Mouse (Mus musculus) megakaryocyte, embryonic 14.5 days (primary cell): ENCODE measurements around the gene Prpf31. TPM values are rescaled to one million over a fixed set of nuclear protein-coding genes. Genes with fewer than 3 reads are reported as not detected.

ENCODE experiments used
- H3K27me3 ChIP-seq: replicated peaks from 2 replicates; pipeline ENCODE3; 2012; ENCODE audit warnings: inconsistent platforms
- H3K36me3 ChIP-seq: replicated peaks from 2 replicates; pipeline ENCODE3; 2012; ENCODE audit warnings: low read length, inconsistent platforms, mixed read lengths
- H3K4me1 ChIP-seq: 2 replicates; pipeline ENCODE4 v1.6.1; 2012; ENCODE audit warnings: inconsistent platforms
- H3K4me3 ChIP-seq: replicated peaks from 2 replicates; pipeline ENCODE3; 2012; ENCODE audit warnings: moderate library complexity, mild to moderate bottlenecking, inconsistent platforms
- H3K9me3 ChIP-seq: 2 replicates; pipeline ENCODE4 v1.6.1; 2012; ENCODE audit warnings: inconsistent platforms
- FLI1 ChIP-seq: IDR thresholded peaks from 2 replicates; pipeline ENCODE4 v1.6.1; 2012; ENCODE audit warnings: low read length, inconsistent platforms, mixed read lengths
- GATA1 ChIP-seq: IDR thresholded peaks from 3 replicates; pipeline ENCODE4 v1.6.1; 2012; ENCODE audit warnings: mixed read lengths, low read length, inconsistent platforms, borderline replicate concordance
- polyA plus RNA-seq: library from polyadenylated mRNA; stranded (reverse); fragments of >175 nt; gene quantifications from 2 replicates; pipeline ENCODE4 v1.2.3, GENCODE M21; 2012; ENCODE audit warnings: low replicate concordance; ENCODE audit not compliant: insufficient read depth

Prpf31 gene
- polyA plus RNA-seq, 1 experiment: 49.6 TPM

DNA sequence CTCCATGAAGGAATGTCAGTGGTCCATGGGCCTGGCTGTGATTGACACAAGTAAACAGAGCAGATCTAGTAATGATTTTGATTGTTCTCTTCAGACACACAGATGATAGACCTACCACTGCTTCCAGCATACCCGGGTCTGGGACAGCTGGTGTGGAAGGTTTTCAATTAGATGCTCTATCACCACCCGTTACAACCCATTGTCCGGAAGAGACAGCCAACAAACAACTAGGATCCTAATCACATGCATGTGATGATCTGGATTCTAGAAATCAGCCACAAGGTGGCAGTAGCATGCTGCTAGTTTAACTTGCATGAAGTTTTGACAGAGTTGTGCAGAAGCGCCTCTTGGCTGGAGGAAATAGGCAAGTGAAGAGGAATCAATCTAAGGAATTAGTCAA lies 28.7 kb upstream of the Prpf31 start:
- H3K36me3 ChIP-seq: peaks cover 3% of the 10 kb centered on the region
- peaks cover 4% of the 10 kb centered on the region for H3K9me3 ChIP-seq
- TF ChIP-seq FLI1 (no peak), GATA1 (no peak)
- no peak overlapping the region for H3K4me3 ChIP-seq
- H3K4me1 ChIP-seq: peaks cover 27% of the 10 kb centered on the region
- no peaks in the 10 kb centered on the region for H3K27me3 ChIP-seq

DNA sequence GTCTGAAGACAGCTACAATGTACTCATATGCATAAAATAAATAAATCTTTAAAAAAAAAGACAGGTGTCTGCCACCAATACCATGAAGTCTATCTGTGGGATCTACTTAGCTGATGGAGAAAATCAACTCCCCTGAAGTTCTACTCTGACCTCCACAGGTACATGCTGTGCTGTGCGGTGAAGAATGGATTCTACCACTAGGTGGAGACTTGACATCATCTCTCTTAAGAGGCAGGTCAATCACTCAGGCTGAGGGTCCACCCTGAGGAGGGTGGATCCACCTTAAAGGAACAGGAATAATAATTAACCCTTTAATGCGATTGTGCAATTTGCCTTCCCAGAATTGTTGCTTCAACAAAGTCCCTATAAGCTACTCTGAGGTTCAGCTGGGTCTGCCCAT lies 23.0 kb upstream of the Prpf31 start:
- Histone ChIP-seq H3K27me3 (no peaks in the 10 kb centered on the region), H3K9me3 (peaks cover 4% of the 10 kb centered on the region), H3K4me3 (no peak overlapping the region), H3K4me1 (peaks cover 55% of the 10 kb centered on the region), H3K36me3 (peaks cover 3% of the 10 kb centered on the region)
- TF ChIP-seq FLI1: no peak
- TF ChIP-seq GATA1: no peak

DNA sequence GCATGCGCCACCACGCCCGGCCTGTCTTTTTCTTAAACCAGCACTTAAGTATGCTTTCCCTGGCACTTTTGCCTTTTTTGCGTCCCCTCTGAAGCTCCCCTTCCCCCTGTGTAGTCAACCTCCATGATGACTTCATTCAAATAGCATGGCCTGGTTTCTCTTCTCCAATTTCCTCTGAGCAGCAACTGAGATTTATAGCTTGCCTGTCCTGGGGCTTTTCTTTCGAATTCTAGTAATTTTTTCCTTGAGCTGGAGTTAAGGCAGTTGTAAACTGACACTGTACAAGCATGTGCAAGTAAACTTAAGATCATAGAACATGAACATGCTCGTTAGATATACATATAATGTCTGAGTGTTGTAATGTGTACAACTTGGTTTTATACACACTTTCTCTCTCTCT lies 22.4 kb upstream of the Prpf31 start:
- TF ChIP-seq GATA1 (no peak), FLI1 (no peak)
- Histone ChIP-seq H3K4me3 (no peak overlapping the region), H3K4me1 (peaks cover 61% of the 10 kb centered on the region), H3K27me3 (no peaks in the 10 kb centered on the region), H3K9me3 (peaks cover 4% of the 10 kb centered on the region), H3K36me3 (peaks cover 3% of the 10 kb centered on the region)

DNA sequence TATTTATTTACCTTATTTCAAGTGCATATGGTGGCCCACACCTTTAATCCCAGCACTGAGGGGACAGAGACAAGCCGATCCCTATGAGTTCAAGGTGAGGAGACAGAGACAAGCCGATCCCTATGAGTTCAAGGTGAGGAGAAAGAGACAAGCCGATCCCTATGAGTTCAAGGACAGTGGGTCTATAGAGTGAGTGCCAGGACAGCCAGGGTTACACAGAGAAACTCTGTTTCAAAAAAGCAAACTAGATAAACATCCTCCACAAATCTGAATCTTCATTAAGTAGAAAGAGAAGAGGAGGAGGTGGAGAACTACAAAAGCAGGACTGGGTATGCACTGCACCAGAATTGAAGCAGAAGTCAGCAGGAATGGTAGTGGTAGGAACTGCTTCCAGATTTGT lies 21.1 kb upstream of the Prpf31 start:
- Histone ChIP-seq H3K9me3 (peaks cover 4% of the 10 kb centered on the region), H3K4me1 (peaks cover 63% of the 10 kb centered on the region), H3K4me3 (no peak overlapping the region), H3K27me3 (no peaks in the 10 kb centered on the region), H3K36me3 (peaks cover 3% of the 10 kb centered on the region)
- TF ChIP-seq FLI1 (no peak), GATA1 (no peak)

DNA sequence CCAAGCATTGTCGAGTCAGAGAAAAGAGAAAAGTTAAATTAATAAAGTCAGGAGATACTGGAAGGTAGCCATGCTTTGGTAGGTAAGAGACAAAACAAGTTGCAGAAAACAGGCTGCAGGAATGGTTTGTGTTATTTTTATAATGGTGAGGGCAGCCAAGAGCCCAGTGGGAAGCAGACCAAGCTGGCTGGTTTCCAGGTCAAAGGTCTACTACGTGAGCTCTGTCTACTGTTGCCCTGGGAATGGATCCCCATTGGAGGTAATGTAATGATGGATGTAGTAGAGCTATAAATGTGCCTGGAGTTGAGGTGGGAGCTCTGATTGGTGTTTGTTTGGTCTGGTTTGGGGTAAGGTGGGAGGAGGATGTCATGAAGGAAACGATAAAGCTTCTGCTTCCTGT lies 20.7 kb upstream of the Prpf31 start:
- Histone ChIP-seq H3K36me3 (peaks cover 3% of the 10 kb centered on the region), H3K27me3 (no peaks in the 10 kb centered on the region), H3K4me1 (peaks cover 64% of the 10 kb centered on the region), H3K4me3 (no peak overlapping the region), H3K9me3 (peaks cover 4% of the 10 kb centered on the region)
- TF ChIP-seq FLI1: no peak
- no peak for TF ChIP-seq GATA1

DNA sequence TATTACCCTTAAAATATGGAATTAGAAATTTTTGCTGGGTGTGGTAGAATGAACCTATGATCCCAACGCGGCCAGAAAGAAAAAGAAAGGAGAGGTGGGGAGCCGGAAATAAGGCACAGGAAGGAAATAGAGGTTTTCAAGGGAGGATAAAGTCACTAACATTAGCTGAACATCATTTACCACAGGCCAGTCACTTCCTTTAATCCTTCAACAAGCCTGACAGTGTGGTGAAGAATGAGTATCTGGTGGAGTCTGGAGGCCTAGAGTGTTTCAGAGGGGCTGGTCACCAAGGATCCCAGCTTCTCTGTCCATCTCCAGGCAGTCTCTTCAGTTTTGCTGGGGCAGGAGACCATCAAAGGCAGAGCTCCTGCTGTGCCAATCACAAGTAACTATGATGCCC lies 19.3 kb upstream of the Prpf31 start:
- peaks cover 76% of the 10 kb centered on the region for H3K4me1 ChIP-seq
- TF ChIP-seq GATA1 (no peak), FLI1 (0 out of 2 replicates have a peak, but pooled peaks have one; percentile 39)
- H3K4me3 ChIP-seq: peak overlapping the region; percentile 72
- no peaks in the 10 kb centered on the region for H3K27me3 ChIP-seq
- peaks cover 4% of the 10 kb centered on the region for H3K9me3 ChIP-seq
- H3K36me3 ChIP-seq: peaks cover 3% of the 10 kb centered on the region

DNA sequence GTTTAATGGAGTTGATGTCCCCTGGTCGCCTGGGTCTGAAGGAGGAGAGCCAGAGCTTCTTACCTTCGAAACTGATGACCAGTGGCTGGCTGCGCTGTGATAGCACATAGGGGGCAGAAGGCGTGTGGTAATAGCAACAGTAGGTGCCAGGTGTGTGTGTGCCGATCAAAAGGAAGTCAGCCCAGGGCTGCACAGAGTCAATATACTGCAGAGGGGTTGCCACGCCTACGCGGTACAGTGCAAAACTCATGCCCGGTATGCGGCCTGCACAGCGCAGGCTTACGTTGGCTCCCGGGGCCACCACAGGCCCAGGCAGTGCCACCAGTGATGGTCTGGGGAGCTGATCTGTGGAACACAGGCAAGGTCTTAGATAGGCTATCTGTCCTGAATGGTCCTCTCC lies 18.8 kb upstream of the Prpf31 start:
- Histone ChIP-seq H3K9me3 (peaks cover under 1% of the 10 kb centered on the region), H3K27me3 (no peaks in the 10 kb centered on the region), H3K36me3 (no peaks in the 10 kb centered on the region), H3K4me3 (peak overlapping the region; percentile 72), H3K4me1 (peaks cover 81% of the 10 kb centered on the region)
- TF ChIP-seq FLI1 (no peak), GATA1 (no peak)

DNA sequence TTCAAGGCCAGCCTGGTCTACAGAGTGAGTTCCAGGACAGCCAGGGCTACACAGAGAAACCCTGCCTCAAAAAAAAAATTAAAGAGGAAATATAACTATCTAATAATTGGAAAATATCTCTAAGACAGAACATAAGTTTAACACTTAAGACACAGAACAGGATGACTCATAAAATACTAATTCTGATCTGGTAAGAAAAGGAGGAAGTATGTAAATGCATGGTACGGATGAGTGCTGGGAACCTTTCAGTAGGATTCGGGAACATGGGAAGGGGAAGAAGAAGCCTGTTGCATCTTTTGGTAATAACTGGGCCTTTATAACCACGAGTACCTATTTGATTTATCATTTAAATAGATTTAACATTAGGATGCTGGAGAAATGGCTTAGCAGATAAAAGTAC lies 15.8 kb upstream of the Prpf31 start:
- Histone ChIP-seq H3K4me1 (peaks cover 88% of the 10 kb centered on the region), H3K4me3 (no peak overlapping the region), H3K9me3 (no peaks in the 10 kb centered on the region), H3K36me3 (peaks cover 5% of the 10 kb centered on the region), H3K27me3 (no peaks in the 10 kb centered on the region)
- TF ChIP-seq GATA1 (no peak), FLI1 (no peak)

DNA sequence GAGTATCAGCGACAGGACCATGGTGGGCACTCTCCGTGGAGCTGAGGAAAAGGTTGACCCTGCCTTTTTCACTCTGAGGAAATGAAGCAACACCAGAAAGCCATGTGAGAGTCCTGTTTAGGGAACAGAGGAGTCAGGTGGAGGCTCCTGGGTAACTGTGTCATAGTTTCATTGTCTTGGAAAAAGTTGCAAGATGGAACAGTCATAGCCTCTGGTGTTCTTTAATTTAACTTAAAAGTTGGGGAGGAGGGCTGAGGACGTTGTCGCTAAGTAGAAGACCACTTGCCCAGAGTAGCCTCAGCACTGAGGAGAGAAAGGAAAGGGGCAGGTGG lies 13.8 kb upstream of the Prpf31 start, which contains the start of gene Oscar:
Gene Oscar, minus strand, starts transcription at position 101 of the 332 bp plus-strand sequence.
- Histone ChIP-seq H3K27me3 (no peaks in the 10 kb centered on the region), H3K36me3 (peaks cover 25% of the 10 kb centered on the region), H3K9me3 (no peaks in the 10 kb centered on the region), H3K4me1 (peaks cover 87% of the 10 kb centered on the region), H3K4me3 (peak within 1 kb of the TSS; percentile 94)
- TF ChIP-seq FLI1 (no peak), GATA1 (no peak)

DNA sequence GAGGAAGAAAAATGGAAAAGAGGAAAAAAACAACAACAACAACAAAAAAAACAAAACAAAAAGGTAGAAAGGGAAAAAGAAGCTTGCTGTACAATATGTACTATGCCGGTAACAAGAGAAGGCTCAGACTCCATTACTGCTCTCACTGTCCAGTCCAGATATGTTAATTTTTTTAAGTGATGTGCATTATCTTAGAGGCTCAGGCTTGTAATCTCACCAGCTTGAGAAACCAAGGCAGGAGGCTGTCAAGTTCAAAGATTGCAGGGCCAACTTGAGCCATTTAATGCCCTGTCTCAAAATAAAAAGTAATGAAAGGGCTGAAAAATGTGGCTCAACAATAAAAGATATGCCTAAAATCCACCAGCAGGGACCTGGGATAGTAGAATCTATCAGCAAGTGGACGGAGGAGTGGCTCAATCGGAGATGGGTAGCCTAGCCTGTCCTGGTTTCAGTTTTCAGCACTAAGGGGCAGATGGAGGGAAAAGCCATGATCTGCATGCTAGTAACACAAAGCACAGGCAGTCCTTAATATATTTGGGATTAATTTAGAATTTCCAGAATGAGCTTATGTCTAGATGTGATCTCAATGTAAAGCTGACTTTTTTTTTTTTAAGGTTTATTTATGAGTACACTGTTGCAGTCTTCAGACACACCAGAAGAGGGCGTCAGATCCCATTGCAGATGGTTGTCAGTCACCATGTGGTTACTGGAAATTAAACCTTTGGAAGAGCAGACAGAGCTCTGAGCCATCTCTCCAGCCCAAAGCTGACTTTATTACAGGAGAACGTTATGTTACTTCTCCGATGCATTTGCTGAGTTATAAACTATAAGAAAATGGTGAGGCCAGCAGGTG lies 13.2 kb upstream of the Prpf31 start:
- Histone ChIP-seq H3K4me3 (peak overlapping the region; percentile 94), H3K27me3 (no peaks in the 10 kb centered on the region), H3K36me3 (peaks cover 31% of the 10 kb centered on the region), H3K4me1 (peaks cover 81% of the 10 kb centered on the region), H3K9me3 (no peaks in the 10 kb centered on the region)
- TF ChIP-seq FLI1 (no peak), GATA1 (no peak)
